Mouse (Mus musculus) sigmoid colon, adult 10 weeks (tissue): ENCODE results near the gene Cwf19l1. TPM values are rescaled to one million over a fixed set of nuclear protein-coding genes. Genes with fewer than 3 reads are reported as not detected.

Source experiments
- polyA plus RNA-seq: library from polyadenylated mRNA; stranded (reverse); fragments of 350-450 nt; fragmentation: Illumina TruSeq; extraction: RNeasy Lipid Tissue Mini Kit (QIAGEN cat#74804); gene quantifications from one replicate; pipeline ENCODE4 v1.2.3, GENCODE M21; 2014; ENCODE audit warnings: low read depth, low replicate concordance

Gene Cwf19l1
- polyA plus RNA-seq = 7.6 TPM

DNA sequence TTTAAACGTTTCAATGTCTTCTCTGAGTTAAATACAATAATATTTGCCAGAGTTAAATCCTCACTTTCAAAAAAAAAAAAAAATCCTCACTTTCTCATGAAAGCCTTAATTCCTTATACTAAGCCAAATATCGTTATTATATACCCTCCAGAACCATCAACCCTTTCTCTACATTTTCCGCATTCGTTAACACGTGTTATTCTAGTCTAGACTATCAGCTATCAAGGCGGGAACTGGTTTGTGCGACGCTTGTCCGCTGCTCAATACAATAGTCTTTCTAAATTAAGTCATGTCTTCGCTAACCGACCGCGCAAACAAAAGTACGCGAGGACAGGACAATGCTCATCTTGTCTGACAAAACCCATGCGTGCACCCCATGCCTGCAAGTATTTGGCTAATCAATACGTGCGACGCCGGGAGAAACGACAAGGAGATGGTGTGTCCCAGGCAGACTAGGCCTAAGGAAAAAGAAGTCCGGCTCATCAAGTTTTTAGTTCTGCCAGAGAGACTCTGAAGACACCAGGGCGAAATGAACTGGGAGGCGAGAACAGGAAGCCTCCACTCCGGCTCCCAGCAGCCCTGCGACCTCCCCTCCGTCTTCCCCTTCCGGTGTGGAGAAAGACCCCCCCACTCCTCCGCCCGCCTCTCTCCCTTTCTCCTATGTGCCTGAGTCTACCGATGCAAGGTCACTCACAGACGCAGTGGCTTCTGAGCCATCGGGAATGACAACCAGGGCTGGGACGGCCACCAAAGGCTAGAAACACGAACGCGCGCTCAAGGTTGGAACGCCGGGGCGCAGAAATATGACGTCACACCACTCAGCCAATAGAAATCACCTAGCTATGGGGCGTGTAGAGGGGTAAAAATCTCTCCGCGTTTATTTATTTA lies at the start of gene Cwf19l1:
TSS of gene Cwf19l1 (minus strand) at position 805 of the 888 bp plus-strand sequence.

DNA sequence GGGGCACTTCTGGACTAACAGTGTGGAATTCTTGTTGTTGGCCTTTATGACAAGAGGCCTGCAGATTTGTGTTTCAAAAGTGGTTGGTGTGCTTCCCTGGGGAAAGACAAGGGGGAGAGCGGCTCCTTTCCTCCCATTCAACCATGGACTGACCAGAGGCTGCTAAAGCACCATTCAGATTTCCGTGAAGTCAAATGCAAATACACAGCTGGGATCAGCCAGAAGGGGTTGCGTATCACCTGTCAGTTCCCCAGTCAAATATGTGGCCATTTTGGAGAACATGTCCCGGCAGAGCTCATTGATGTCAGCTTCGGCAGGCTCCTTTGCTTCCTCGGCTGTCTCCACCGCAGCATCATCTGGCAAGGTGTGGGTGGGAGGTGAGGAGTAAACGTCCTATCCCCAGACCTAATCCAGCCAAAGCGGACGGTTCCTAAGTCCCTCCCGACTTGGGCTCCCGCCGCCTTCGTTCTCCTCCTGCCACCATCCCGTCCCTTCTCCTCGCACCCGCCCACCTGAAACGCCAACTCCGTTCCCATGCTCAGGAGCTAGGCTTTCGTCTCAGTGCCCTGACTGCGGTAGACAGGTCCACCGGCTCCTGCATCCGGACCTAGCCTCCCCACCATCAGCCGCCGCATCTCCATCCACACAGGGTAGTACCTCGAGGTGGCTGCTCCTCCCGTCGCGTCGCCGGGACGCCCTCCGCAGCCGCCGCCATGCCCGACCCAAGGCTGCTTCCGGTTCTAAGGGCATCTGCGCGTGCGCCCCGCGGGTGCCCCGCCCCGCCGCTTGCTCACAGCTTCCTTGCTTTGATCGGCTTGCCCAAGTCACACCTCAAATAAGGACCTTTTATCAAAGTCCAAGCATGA lies 10.3 kb upstream of the Cwf19l1 start, which contains the start of gene Bloc1s2:
TSS of gene Bloc1s2 (minus strand) at position 745 of the 866 bp plus-strand sequence.

DNA sequence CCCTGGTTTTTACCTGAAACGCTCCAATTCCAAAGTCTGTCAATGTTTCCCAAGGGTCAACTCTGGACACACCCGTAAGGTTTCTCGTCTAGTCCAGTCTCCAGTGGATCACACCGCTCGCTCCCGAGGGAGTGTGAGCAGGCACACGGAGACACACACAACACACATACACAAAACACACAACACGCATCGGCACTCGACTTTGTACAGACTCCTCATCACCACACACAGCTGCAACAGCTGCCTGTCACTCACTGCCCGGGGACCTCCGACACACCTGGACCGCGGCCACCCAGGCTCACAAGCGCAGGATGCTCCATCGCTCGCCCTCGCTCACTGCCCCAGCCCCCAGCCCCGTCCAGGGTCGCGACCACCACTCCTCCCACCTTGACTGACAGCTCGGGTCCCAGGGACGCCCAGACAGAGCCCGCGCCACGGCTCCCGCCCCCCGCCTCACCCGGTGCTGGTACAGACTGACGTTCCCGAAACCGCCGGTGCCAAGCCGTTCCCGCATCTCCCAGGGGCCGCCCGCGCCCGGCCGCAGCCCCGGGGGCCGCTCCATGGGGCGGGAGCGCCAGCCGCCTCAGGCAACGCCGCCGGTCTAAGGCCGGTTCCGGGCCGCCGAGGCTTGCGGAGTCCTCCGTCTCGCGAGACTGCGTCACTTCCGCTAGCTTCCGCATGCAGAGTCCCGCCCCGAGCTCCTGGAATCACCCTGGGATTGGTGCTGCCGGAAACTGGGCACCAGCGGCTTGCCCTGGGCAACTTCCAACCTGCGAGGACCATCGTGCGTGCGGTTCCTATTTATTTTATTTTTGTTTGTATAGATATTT lies 28.6 kb downstream of the Cwf19l1 start, which contains the start of gene Chuk:
TSS of gene Chuk (minus strand) at position 650 of the 830 bp plus-strand sequence.

DNA sequence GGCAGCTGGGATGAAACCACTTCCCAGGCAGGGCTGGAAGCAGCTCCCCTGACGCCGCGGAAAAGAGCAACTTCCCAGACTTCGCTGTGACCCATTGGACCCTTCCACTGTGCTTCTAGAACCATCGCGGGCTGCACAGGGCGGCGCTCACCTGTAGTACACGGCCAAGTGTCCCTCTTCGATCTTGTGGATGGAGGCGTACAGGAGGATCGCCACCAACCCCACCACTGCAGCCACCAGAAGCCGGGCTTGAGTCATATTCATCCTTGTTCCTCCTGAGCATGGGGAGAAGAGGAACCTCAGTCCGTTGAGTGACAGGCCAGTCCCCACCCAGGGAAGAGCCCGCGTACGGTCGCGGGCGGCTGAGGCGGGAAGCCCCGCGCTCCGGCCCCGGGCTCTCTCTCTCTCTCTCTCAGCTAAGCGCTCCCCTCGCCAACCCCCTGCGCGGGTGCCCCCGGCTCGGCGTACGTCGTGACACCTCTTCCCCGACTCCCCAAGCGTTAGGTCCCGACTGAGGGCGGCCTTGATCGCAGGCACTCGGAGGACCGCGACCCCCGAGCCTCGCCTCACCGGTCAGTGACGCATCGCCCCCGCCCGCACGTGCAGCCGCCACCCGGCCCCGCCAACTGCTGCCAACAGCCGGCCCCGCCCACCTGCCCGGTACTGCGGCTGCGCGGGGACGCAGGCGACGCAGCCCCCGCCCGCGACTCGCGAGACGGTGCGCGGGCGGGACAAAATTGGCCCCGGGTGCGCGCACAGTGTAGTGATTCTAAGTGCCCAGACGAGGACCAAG lies 66.4 kb downstream of the Cwf19l1 start, which contains the start of gene Erlin1:
TSS of gene Erlin1 (minus strand) at position 665 of the 793 bp plus-strand sequence.

Other genes starting within 250 kb of the Cwf19l1 start
- gene Dnmbp, start 195.7 kb downstream of the Cwf19l1 start, polyA plus RNA-seq = 32.3 TPM
- gene Cpn1, start 149.3 kb downstream of the Cwf19l1 start, polyA plus RNA-seq = 2.0 TPM
- 0.95 TPM for gene Cyp2c23, start 106.7 kb downstream of the Cwf19l1 start, polyA plus RNA-seq
- gene Erlin1, start 66.1 kb downstream of the Cwf19l1 start, polyA plus RNA-seq = 105 TPM
- gene Chuk, start 28.4 kb downstream of the Cwf19l1 start, polyA plus RNA-seq = 260 TPM
- gene Bloc1s2, start 10.6 kb upstream of the Cwf19l1 start, polyA plus RNA-seq = 55.8 TPM
- gene Pkd2l1, start 56.6 kb upstream of the Cwf19l1 start, polyA plus RNA-seq = not detected
- gene Scd3, start 67.4 kb upstream of the Cwf19l1 start, polyA plus RNA-seq = not detected
- gene Scd2, start 157.8 kb upstream of the Cwf19l1 start, polyA plus RNA-seq = 414 TPM
- gene Scd4, start 197.2 kb upstream of the Cwf19l1 start, polyA plus RNA-seq = 1.3 TPM